Mouse (Mus musculus): ENCODE data around the gene Klk14.

GRCm38 (mm10) chr7:43678517-43678916, 11.7 kb upstream of the Klk14 start:
- TF ChIP-seq POLR2A (IDR thresholded peaks at IDR 0.05; ENCODE audit: insufficient read depth, low read depth, low read length), result no peak
- TF ChIP-seq CTCF (IDR thresholded peaks at IDR 0.05; ENCODE audit: insufficient read depth, low read depth, low read length), result no peak
